Mouse (Mus musculus) c-Kit-negative CD71-positive TER-119-positive erythroid progenitor cells, embryonic 14.5 days (primary cell): ENCODE data around the gene Polr3b.

Experiments used
- DNase-seq: peaks from one replicate; pipeline ENCODE4 v3.0.0-alpha.2; 2013; ENCODE audit warnings: low read depth, low spot score

The Polr3b gene

DNA sequence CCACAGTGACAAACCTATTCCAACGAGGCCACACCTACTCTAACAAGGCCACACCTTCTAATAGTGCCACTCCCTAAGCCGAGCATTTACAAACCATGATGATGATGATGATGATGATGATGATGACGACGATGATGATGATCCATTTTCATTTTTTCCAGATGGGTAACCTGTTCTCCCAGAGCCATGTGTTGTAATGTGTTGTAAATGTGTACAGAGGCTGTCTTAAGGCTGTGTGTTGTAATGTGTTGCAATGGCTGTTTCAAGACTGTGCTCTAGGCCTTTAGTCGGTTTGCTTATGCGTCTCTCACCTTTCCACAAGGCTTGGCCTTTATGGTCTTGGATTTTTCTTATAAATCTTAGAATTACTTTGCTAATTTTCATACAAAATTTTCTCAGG, 40.0 kb downstream of the Polr3b start:
- DNase-seq, result no peak

- DNase-seq, result no peak
Measured at GRCm38 (mm10) chr10:84665713-84666260, 43.7 kb downstream of the Polr3b start.

DNA sequence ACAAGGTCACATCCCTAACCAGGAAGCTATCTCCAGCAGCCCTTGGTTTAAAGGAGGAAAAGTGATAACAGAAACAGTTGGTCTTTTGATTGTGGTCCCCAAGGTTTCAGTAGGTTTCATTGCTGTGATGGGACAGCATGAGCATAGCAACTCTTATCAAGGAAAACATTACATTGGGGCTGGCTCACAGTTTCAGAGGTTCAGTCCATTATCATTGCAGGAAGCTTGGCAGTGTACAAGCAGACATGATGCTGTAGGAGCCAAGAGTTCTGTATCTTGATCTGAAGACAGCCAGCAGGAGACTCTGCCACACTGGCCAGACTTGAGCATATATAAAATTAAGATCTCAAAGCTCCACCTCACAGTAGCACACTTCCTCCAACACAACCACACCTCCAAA, 53.6 kb downstream of the Polr3b start:
- DNase-seq, result no peak

DNA sequence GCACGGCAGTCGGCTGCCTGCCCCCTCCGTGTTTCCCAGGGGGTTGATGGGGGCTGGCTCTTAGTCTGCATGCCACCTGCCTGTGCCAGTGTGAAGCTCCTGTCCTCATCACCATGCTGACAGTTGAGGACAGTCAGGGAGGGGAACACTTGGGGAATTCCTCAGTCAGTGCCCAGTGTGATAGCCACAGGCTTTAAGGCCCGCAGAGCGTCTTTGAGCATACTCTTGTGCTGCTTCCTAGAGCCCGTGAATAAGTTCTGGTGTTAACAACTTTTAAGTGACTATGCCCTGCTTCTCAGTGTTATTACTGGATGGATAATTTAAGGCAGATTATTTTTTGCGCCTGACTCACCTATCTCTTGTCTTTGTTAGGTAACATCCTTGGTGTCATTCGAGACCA, 54.4 kb downstream of the Polr3b start:
- DNase-seq, result no peak

- DNase-seq, result no peak
Measured at GRCm38 (mm10) chr10:84677871-84678270, 55.8 kb downstream of the Polr3b start.

DNA sequence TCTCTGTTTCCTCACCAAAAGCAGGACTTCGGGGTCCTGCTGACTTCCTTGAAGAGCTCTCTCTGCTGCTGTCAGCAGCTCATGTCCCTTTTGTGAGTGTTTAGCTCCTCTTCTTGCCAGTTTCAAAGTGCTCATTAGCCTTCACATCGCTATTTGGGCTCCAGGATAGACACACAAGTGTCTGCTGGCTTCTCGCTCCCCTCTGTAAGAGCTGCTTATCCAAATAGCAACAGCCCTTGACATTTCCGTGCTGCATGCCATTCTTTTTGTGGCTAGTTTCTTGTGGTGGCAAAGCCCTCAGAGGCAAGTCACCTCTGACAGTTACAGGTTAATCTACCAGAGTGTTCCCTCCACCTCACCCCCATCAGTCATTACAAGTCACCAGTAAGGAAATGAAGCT, 56.3 kb downstream of the Polr3b start:
- no peak for DNase-seq

DNA sequence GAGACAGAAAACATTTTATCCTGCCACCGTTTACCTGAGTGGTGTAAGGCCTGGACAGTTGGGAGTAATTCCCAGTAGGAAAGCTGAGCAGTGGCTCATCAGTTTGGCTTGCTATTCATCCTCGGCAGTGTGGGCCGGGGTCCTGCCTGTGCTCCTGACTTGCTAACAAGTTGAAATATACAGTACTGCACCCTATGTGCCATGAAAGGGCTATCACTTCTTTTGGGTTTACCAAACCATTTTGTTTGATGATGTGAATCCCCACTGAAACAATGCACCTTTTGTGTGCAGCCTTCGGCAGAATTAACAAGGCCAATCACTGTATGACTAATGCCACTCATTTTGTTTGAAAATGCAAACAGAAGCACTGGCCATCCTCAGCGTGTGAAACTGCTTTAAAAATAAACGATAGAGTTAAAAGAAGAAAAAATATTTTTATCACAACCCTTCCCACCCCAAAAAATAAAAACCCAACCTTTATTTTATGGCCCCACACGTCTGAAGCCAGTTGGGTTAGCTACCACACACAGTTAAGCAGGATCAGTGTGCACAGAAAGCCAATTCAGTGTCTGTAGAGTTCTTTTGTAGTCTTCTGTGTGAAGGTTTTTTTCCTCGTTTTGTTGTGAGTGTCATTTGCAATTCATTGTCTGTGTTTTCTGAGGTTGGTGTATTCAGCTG, 63.5 kb downstream of the Polr3b start:
- DNase-seq, result no peak

DNA sequence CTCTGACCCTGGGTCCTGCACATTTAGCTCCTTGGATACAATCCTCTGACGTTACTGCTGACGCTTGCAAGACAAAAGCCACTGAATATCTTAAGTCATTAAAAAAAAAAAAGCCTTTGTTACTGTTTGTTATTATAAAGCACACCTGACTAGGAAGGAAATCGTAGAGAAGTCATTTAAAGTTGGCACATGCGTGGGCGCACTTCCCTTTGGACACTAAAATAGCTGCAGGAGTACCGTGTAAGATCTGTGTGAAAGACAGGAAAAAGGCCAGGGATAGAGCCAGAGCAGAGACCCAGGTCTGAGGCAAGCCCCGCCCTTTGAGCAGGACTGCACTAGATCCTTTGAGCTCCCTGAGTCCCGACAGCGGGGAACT, 64.0 kb downstream of the Polr3b start:
- DNase-seq, result no peak

DNA sequence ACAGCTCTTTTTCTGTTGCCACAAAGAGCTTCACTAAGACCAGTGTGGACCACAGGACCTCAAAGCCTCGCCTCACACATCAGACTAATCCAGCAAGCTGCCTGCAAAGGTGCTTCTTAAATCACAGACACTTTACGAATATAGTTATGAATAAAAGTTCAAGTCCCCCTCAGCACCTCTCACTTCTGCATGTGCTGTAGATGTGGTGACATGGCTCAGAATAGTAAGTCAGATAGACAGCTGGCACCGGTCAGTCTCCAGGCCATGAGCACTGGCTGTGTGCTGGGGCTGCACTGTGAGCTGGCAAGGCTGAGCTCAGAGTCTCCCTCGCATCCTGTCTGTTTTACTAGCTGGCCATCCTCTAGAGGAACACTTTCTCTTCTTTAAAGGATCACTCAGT, 64.6 kb downstream of the Polr3b start:
- DNase-seq, result no peak

DNA sequence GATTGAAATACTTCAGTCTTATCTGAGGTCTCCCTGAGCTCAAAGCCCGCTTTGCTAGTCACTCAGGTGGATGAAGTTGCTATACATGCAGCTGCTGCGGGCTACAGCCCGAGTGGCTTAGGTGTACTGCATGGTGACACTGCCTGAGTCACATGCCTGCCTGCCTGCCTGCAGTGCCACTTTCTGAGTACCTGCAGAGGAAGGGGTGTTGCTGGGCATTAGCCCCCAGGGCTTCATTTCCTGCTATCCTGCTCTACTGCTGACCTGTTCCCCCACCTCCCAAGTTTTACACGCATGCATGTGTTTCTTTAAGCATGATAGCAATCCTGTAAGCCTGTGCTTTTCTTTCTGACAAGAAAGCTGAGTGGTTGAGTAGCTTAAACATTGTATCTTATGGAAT, 65.6 kb downstream of the Polr3b start:
- no peak for DNase-seq

DNA sequence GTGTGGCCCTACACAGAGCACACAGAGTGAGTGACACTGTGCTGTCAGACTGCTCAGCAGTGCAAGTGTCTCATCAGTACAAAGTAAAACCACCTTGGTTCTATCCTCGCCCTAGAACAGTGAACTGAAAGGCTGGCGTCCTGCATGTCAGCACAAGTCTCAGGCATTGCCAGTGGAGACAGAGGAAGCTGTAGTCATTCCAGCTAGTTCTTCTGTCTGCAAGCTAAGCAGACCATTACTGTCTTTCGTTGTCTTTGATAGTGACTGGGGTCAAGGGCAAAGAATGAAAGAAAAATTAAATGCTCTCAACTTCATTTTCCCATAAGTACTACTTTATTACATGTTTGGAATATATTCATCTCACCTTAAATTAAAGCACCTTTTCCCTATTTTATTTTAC, 67.8 kb downstream of the Polr3b start:
- DNase-seq, result no peak

DNA sequence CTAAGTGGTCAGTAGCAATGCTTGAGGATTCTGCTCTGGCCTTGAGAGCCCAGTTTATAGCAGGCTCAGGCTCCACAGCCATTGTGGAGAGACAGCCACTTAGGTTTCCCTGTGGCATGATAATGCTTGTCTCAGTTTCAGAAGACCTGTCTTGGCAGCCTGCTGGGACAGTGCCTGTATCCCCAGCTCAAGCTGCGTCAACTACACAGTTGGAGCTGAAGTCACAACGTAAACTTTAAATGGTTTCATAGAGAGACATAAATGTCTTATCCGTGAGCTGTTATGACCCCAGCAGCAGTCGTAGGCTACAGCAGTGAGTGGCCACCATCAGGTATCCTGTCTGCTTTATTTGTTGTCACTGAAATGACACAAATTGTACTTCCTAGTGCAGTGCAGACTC, 68.7 kb downstream of the Polr3b start:
- no peak for DNase-seq

- no peak for DNase-seq
Measured at GRCm38 (mm10) chr10:84691692-84692091, 69.6 kb downstream of the Polr3b start.

DNA sequence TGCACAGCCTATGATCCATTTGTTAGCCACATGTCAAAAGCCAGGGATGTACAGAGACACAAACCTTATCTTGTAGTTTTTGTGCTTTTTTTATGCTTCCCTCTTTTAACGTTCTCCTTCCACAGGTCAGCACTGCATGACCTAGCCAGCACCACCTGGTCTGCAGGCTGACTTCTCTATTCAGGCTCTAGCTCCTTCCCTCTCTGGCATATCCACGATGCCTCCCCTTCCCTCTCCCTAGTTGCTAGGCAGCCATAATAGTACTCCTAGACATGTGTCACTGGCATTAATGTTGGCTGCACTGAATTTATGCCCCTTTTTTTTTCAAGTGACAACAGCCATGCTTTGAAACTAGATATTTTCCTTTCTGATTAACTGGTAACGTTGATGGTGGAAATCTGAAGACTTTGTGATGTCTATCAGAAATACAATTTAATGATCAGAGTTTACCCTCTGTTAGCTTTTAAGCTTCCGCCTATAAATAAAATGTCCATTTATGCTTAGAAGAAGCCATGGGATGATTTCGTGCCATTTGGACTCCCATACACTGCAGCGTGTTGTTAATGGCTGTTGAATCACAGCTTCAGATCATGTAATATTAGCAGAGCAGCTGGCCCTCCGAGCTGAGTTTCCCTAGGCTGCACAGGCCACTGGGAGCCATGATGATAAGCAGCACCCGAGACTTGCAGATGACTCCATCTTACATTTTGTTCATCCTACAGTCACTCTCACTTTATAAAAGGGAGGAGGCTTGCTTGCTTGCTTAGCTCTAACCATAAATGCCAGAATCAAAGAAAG, 71.9 kb downstream of the Polr3b start:
- no peak for DNase-seq

DNA sequence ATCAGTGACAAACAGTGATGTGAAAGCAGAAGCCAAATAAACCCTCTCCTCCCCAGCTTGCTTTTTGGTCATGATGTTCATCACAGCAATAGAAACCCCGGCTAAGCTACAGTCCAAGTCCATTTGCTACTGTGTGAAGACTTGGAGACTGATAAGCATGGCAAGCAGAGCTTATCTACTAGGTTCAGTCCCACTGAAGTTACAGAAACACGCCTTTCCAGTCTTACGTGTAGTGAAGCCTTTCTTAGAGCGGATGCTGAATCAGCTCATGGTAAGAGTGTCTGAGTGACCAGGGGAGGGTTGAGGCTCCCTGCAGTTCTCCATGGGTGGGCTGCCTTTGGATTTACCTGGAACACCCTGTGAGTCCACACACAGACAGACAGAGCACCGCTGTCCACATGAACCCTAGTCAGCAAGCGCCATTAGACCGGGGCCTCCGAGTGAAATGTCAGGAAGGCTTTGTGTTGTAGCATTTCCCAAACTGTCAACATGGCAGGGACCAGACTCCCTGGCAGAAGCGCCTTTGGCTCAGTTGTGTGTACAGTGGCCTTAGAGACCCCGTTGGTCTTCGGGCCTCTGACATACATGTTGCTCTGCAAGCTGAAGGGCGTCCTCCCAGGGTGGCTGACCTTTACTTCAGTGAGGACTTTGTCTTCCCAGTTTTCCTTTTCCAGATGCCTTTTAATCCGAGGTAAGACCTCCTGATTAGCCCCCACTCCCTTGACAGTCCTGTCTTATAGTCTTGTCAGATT, 78.3 kb downstream of the Polr3b start:
- DNase-seq, result peak; percentile 56

DNA sequence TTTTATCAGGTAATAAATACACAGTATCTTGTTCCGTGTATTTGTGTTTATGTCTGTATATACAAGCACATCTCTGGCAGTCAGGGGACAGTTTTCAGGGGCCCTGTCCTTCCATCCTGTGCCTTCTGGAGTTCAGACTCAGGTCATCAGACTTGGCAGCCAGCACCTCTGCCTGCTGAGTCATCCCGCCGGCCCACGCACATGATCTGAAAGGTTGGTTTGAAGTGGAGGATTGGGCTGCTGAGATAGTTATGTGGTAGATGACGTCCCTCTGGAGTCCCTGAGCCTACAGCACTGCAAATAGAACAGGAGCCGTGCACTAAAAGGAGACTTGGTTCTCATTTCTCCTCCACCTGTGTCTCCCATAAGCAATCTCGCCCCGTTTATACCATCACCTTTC, 79.0 kb downstream of the Polr3b start:
- DNase-seq, result peak; percentile 22

GRCm38 (mm10) chr10:84702115-84702514, 80.0 kb downstream of the Polr3b start:
- DNase-seq, result no peak

GRCm38 (mm10) chr10:84704594-84704993, 82.5 kb downstream of the Polr3b start:
- no peak for DNase-seq

DNA sequence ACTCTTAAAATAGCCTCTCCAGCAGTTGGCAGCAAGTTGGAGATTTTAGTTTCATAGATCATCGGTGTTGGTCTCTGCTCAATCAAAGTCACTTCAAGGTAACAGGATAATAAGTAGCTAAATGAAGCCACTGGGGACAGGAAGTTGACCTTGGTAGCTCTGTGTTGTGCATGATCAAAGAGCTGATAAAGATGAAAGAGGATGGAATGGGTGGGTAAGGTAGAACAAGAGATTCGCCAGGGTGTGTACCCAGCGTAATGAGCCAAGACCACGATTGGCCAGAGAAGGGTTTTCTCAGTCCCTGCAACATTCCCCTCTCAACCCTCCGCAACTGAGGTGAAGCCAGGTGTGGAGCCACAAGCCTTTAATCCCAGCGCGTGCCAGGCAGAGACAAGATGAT, 83.1 kb downstream of the Polr3b start:
- no peak for DNase-seq

- no peak for DNase-seq
Measured at GRCm38 (mm10) chr10:84706543-84706942, 84.5 kb downstream of the Polr3b start.

- DNase-seq, result no peak
Measured at GRCm38 (mm10) chr10:84707226-84707625, 85.1 kb downstream of the Polr3b start.

- DNase-seq, result no peak
Measured at GRCm38 (mm10) chr10:84707752-84708530, 85.8 kb downstream of the Polr3b start.
